Mouse (Mus musculus): ENCODE data around the gene Slu7.

Slu7 gene

GRCm38 (mm10) chr11:43492663-43493062 lies 59.1 kb downstream of the Slu7 start:
- DNase-seq, result peak; percentile 56 to 69

- DNase-seq, result peak; percentile 59 to 66
Measured at GRCm38 (mm10) chr11:43493815-43494409, 60.4 kb downstream of the Slu7 start.

- DNase-seq, result peak in 1 of 2 experiments; percentile 6
Measured at GRCm38 (mm10) chr11:43495037-43495436, 61.5 kb downstream of the Slu7 start.

- DNase-seq, result no peak
Measured at GRCm38 (mm10) chr11:43495532-43495931, 62.0 kb downstream of the Slu7 start.
